9 mouse cellular contexts compared by ENCODE assay signal in genomic region chr16:25963856-25964255, GRCm38 (mm10).
DNase-seq lines count a peak whose midpoint lies in the region; ATAC-seq and TF ChIP-seq lines count a peak whose summit lies in the region.
"Had no signal": no experiment of that assay in that cellular context is flagged by ENCODE, and none has a peak within 500 bp of the region (broad histone marks: within the 10 kb centered on the region; RNA-seq: fewer than 3 reads in every experiment).

No protein-coding gene starts in this region.

- TF ChIP-seq CTCF in spleen, adult 2 months (IDR thresholded peaks at IDR 0.05; ENCODE audit: extremely low read depth, insufficient read depth, insufficient read length, insufficient replicate concordance): peak; percentile 41; the same call in 1 of the 2 replicates
- peak; percentile 91 for TF ChIP-seq CTCF in lung, embryonic 14.5 days (IDR thresholded peaks at IDR 0.05; ENCODE audit: low read depth)

- 28% methylated on average over 3 of the region's 3 CpGs for WGBS in spleen, adult 2 months
- 29% methylated on average over 3 of the region's 3 CpGs for WGBS in lung, embryonic 14.5 days

- ATAC-seq in cerebellum, adult (ENCODE audit: insufficient number of reproducible peaks, low FRiP score, low TSS enrichment): no peak
- peak; percentile 72 for ATAC-seq in common myeloid progenitor, adult 5-6 weeks (replicated peaks; ENCODE audit: low read depth, poor library complexity, severe bottlenecking)
- ATAC-seq in lung, embryonic 14.5 days (ENCODE audit: insufficient read depth): no peak

- H3K27me3 ChIP-seq in spleen, adult 2 months (ENCODE audit: control insufficient read depth, insufficient read depth, low read length): no peaks in the 10 kb centered on the region
- no peaks in the 10 kb centered on the region for H3K27me3 ChIP-seq in lung, embryonic 14.5 days (ENCODE audit: insufficient read depth, low read length)
- H3K27me3 ChIP-seq: hindbrain, embryonic 15.5 days had no signal

- H3K9me3 ChIP-seq in lung, embryonic 14.5 days (ENCODE audit: low read depth, low read length): no peaks in the 10 kb centered on the region
- H3K9me3 ChIP-seq: hindbrain, embryonic 15.5 days had no signal

- peak; percentile 5 for DNase-seq in cerebellum, adult 11 months
- DNase-seq in spleen, adult 2 months (ENCODE audit: low read depth in 1 of 2, low spot score in 2 of 2): peak in 1 of 2 experiments; percentile 9
- no peak for DNase-seq in spleen, postnatal 4 days (ENCODE audit: low spot score in 2 of 2)
- peak; percentile 80 for DNase-seq in kidney, adult 9 months
- DNase-seq in lung, embryonic 14.5 days: peak; percentile 93
- peak; percentile 19 to 37 for DNase-seq in right cerebral cortex, postnatal 36 days (ENCODE audit: low spot score in 2 of 2)

- no peak overlapping the region for H3K4me2 ChIP-seq in lung, embryonic 14.5 days
- H3K4me2 ChIP-seq: hindbrain, embryonic 15.5 days had no signal

- no peak overlapping the region for H3K9ac ChIP-seq in lung, embryonic 14.5 days
- H3K9ac ChIP-seq: hindbrain, embryonic 15.5 days had no signal

- H3K27ac ChIP-seq in spleen, adult 2 months (ENCODE audit: insufficient read depth, low read length): no peak overlapping the region
- no peak overlapping the region for H3K27ac ChIP-seq in lung, embryonic 14.5 days (ENCODE audit: low read depth)
- H3K27ac ChIP-seq: hindbrain, embryonic 15.5 days had no signal

- H3K36me3 ChIP-seq in spleen, adult 2 months (ENCODE audit: control insufficient read depth, insufficient read depth, low read length): no peaks in the 10 kb centered on the region
- H3K36me3 ChIP-seq in lung, embryonic 14.5 days (ENCODE audit: insufficient read depth): peaks cover 12% of the 10 kb centered on the region
- H3K36me3 ChIP-seq: hindbrain, embryonic 15.5 days had no signal

- TF ChIP-seq POLR2A in spleen, adult 2 months (IDR thresholded peaks at IDR 0.05; ENCODE audit: low read depth, low read length): no peak

- peaks cover 7% of the 10 kb centered on the region; the same call in 1 of the 2 replicates for H3K4me1 ChIP-seq in spleen, adult 2 months (ENCODE audit: control insufficient read depth, insufficient read depth, insufficient read length)
- no peaks in the 10 kb centered on the region for H3K4me1 ChIP-seq in lung, embryonic 14.5 days (ENCODE audit: insufficient read depth)
- H3K4me1 ChIP-seq: hindbrain, embryonic 15.5 days had no signal

- no peak overlapping the region for H3K4me3 ChIP-seq in spleen, adult 2 months (ENCODE audit: extremely low read depth, insufficient read depth, insufficient read length)
- no peak overlapping the region for H3K4me3 ChIP-seq in lung, embryonic 14.5 days (ENCODE audit: low read depth, low read length)
- H3K4me3 ChIP-seq: hindbrain, embryonic 15.5 days had no signal

Comparison
In these comparisons a context has a peak if more than half of its experiments do, and no peak if none do; other contexts are left out.
1. DNase-seq: peak in cerebellum, adult 11 months (single experiment), kidney, adult 9 months (single experiment), lung, embryonic 14.5 days (single experiment) and right cerebral cortex, postnatal 36 days (2 of 2); none in spleen, postnatal 4 days (0 of 2).